Mouse (Mus musculus): ENCODE measurements around the gene Dusp27.

- TF ChIP-seq TAL1 (IDR thresholded peaks at IDR 0.05; ENCODE audit: low read length), result no peak
- TF ChIP-seq GATA1 (IDR thresholded peaks at IDR 0.05; ENCODE audit: low read length), result no peak
Observed at GRCm38 (mm10) chr1:166123751-166124150, 4.0 kb downstream of the Dusp27 start.
